Mouse (Mus musculus): ENCODE measurements around the gene Spink8.

DNA sequence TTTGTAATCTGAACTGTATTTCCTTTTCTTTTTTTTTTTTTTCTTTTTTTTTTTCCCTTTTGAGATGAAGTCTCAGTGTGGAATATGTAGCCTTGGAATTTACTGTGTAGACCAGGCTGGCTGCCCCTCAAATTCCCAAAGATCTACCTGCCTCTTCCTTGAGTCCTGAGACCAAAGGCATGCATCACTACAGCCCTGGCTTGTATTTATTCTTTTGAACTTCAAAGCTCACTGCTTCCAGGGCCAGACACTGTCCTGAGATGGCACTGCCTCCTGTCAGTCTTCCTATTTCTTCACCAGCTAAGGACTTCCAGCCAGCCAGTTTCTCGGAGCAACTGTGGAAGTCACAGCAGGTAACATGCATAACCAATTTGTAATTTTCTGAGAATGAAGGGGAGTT is at the start of gene Spink8:
- TF ChIP-seq POLR2A (IDR thresholded peaks at IDR 0.05; ENCODE audit: low read depth, low read length) (no peak), CTCF (IDR thresholded peaks at IDR 0.05; ENCODE audit: borderline replicate concordance, insufficient read depth, low read length) (no peak)

Measured in embryonic fibroblast, embryonic 13.5 days (primary cell).